Mouse (Mus musculus) hindbrain, postnatal 0 days (tissue): ENCODE measurements around the gene Ypel3. TPM values are rescaled to one million over a fixed set of nuclear protein-coding genes. Genes with fewer than 3 reads are reported as not detected.

Experiments used
- ATAC-seq: fragments of 200-750 bp; cut with Nextera tagmentation; 2 replicates; pipeline ENCODE4 v1.8.0; 2017; ENCODE audit warnings: mild to moderate bottlenecking, moderate TSS enrichment, moderate library complexity
- DNase-seq: peaks from one replicate; pipeline ENCODE4 v3.0.0-alpha.2; 2015; ENCODE audit warnings: low spot score
- H3K27ac ChIP-seq: fragments of 300-500 bp; sonication (generic); 2 replicates; pipeline ENCODE4 v1.5.1; 2014; ENCODE audit warnings: mild to moderate bottlenecking
- H3K27me3 ChIP-seq: fragments of 300-500 bp; sonication (generic); 2 replicates; pipeline ENCODE4 v1.6.1; 2014; ENCODE audit warnings: low read length, mixed read lengths; ENCODE audit not compliant: insufficient read depth
- H3K36me3 ChIP-seq: fragments of 300-500 bp; sonication (generic); 2 replicates; pipeline ENCODE4 v1.6.1; 2014; ENCODE audit warnings: low read length, mixed read lengths; ENCODE audit not compliant: insufficient read depth
- H3K4me1 ChIP-seq: fragments of 300-500 bp; sonication (generic); 2 replicates; pipeline ENCODE4 v1.6.1; 2014; ENCODE audit warnings: antibody characterized with exemption, low read length, mixed read lengths; ENCODE audit not compliant: insufficient read depth
- H3K4me2 ChIP-seq: fragments of 300-500 bp; sonication (generic); 2 replicates; pipeline ENCODE4 v1.6.1; 2014; ENCODE audit warnings: low read depth, mild to moderate bottlenecking, low read length, moderate library complexity, mixed read lengths
- H3K4me3 ChIP-seq: fragments of 300-500 bp; sonication (generic); 2 replicates; pipeline ENCODE4 v1.5.1; 2014; ENCODE audit warnings: low read length
- H3K9ac ChIP-seq: fragments of 300-500 bp; sonication (generic); replicated peaks from 2 replicates; pipeline ENCODE4 v1.6.1; 2014; ENCODE audit warnings: mild to moderate bottlenecking, low read length, moderate library complexity, mixed read lengths
- H3K9me3 ChIP-seq: fragments of 300-500 bp; sonication (generic); 2 replicates; pipeline ENCODE4 v1.6.1; 2016; ENCODE audit warnings: low read length, mixed read lengths
- CTCF ChIP-seq: IDR thresholded peaks from 2 replicates; pipeline ENCODE4 v1.5.1; 2016; ENCODE audit warnings: antibody characterized with exemption, control low read depth, low read depth
- WGBS: fragments of 180-500 bp; shearing (Covaris S2); extraction: QIAGEN DNeasy Blood & Tissue Kit; methylation state at CpG from one replicate; pipeline ENCODE4 v1.1.7; 2014; 5-methylcytosine and 5-hydroxymethylcytosine counted together
- polyA plus RNA-seq: library from polyadenylated mRNA; unstranded; fragments of >200 nt; fragmentation: Nextera tagmentation; extraction: Ambion mirVana; gene quantifications from 2 replicates; pipeline ENCODE4 v1.2.1, GENCODE M21; 2015
- total RNA-seq: library from RNA; depleted of rRNA; stranded (reverse); fragments of >200 nt; gene quantifications from 2 replicates; pipeline ENCODE4 v1.2.3, GENCODE M21; 2014

Ypel3 gene
- total and polyA plus RNA-seq, 2 experiments from 2014 or later: 239 to 240 TPM

DNA sequence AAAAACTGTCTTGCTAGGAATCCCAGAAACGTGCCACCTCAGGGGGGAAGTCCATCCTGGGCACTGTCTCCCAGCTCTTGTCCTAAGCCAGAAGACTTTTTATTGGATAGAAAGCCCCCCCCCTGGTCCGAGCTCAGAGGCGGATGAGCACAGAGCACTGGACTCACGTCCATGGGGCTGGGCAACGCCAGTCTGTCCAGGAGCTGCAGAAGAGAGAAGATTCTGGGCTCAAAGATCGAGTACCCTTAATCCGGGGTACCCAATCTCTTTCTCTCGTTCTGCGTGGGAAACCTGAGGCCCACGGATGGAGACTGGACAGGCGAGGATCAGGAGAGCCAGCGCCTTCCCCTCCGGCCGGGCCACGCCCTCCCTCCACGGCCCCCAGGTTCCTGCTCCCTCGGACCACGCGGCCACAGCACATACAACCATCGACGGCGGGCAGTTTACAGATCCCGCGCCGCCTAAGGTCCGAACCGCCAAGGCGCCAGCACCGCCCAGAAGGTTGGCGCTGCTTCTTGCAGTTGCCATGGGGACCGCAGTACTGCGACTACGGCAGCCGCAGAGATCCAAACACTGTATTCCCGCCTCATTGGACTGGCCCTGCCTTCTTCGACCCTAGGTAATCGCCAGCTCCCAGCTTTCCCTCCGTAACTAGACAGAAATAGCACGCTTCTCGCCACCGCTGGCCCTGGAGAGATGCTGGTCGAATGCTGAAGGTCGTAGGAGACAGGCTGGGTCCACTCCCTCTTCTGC, 32.1 kb downstream of the Ypel3 start:
- DNase-seq (peak; percentile 94), ATAC-seq (peak; percentile 93)
- Histone ChIP-seq H3K9me3 (no peaks in the 10 kb centered on the region), H3K9ac (peak overlapping the region; percentile 56), H3K27me3 (no peaks in the 10 kb centered on the region), H3K36me3 (peaks cover 1% of the 10 kb centered on the region; the same call in 1 of the 2 replicates), H3K4me1 (peaks cover 6% of the 10 kb centered on the region; the same call in 1 of the 2 replicates), H3K4me2 (peak overlapping the region; percentile 67), H3K27ac (peak overlapping the region; percentile 64), H3K4me3 (peak overlapping the region; percentile 52)
- peak; percentile 45 for TF ChIP-seq CTCF
- WGBS: under 1% methylated on average over 39 of the region's 43 CpGs

GRCm38 (mm10) chr7:126809723-126810369, 33.1 kb downstream of the Ypel3 start:
- H3K27me3 ChIP-seq: no peaks in the 10 kb centered on the region
- peaks cover 7% of the 10 kb centered on the region; the same call in 1 of the 2 replicates for H3K4me1 ChIP-seq
- WGBS: 61% methylated on average over 5 of the region's 5 CpGs
- H3K4me3 ChIP-seq: no peak overlapping the region
- ATAC-seq (no peak), DNase-seq (no peak)
- no peaks in the 10 kb centered on the region for H3K36me3 ChIP-seq
- no peak for TF ChIP-seq CTCF
- no peaks in the 10 kb centered on the region for H3K9me3 ChIP-seq
- peak overlapping the region; percentile 64; the same call in 1 of the 2 replicates for H3K27ac ChIP-seq
- H3K9ac ChIP-seq: peak overlapping the region; percentile 56; the same call in 1 of the 2 replicates
- H3K4me2 ChIP-seq: peak overlapping the region; percentile 67

DNA sequence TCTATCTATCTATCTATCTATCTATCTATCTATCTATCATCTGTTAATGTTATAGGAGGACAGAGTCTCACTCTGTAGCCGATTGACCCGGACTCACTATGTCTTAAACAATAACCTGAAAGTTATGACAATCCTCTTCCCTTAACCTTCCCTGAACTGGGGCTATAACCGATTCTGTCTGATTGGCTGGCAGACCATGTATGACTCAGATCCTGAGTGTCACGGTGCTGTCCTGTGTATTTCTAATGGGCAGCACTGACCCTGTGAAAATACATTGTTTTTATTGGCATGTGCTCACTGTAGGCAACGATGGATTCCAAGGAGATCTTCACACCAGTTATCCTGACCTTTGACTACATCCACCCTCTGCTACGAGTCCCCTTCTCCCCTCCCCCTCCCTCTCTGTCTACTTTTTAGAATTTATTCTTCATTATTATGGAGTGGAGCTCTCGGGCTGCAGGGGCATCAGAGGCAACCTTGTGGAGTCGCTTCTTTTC, 39.0 kb downstream of the Ypel3 start:
- H3K4me1 ChIP-seq: peaks cover 7% of the 10 kb centered on the region; the same call in 1 of the 2 replicates
- DNase-seq (no peak), ATAC-seq (no peak)
- H3K27me3 ChIP-seq: no peaks in the 10 kb centered on the region
- no peak overlapping the region for H3K9ac ChIP-seq
- H3K4me2 ChIP-seq: no peak overlapping the region
- H3K36me3 ChIP-seq: no peaks in the 10 kb centered on the region
- no peak overlapping the region for H3K4me3 ChIP-seq
- H3K27ac ChIP-seq: no peak overlapping the region
- no peaks in the 10 kb centered on the region for H3K9me3 ChIP-seq
- 37% methylated on average over 8 of the region's 8 CpGs for WGBS
- no peak for TF ChIP-seq CTCF

DNA sequence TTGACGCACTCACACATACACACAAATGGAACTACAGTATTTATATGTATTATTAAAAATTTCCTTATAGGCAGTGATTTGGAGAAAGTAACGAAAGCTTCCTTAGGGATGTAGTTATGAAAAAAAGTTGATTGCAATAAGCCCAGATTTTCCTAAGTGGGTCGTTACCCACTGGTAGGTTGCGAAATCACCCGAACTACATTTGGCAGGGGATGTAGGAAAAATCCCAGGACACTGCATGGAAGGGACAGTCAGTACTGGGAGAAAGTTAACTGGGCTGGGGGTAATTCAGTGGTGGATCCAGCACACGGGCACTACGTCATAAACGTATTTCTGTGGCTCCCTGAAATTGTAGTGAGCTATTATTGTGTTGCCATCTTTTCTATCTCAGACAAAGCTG, 39.7 kb downstream of the Ypel3 start:
- H3K36me3 ChIP-seq: no peaks in the 10 kb centered on the region
- no peak overlapping the region for H3K9ac ChIP-seq
- no peak overlapping the region for H3K27ac ChIP-seq
- no peak overlapping the region for H3K4me2 ChIP-seq
- WGBS: 73% methylated on average over 8 of the region's 8 CpGs
- no peak overlapping the region for H3K4me3 ChIP-seq
- DNase-seq (no peak), ATAC-seq (no peak)
- no peaks in the 10 kb centered on the region for H3K27me3 ChIP-seq
- TF ChIP-seq CTCF: no peak
- H3K4me1 ChIP-seq: peaks cover 7% of the 10 kb centered on the region; the same call in 1 of the 2 replicates
- no peaks in the 10 kb centered on the region for H3K9me3 ChIP-seq

GRCm38 (mm10) chr7:126817595-126817994, 40.8 kb downstream of the Ypel3 start:
- Histone ChIP-seq H3K4me3 (no peak overlapping the region), H3K4me2 (no peak overlapping the region), H3K27me3 (no peaks in the 10 kb centered on the region), H3K4me1 (peaks cover 14% of the 10 kb centered on the region), H3K36me3 (no peaks in the 10 kb centered on the region), H3K9me3 (no peaks in the 10 kb centered on the region), H3K27ac (no peak overlapping the region), H3K9ac (no peak overlapping the region)
- DNase-seq (no peak), ATAC-seq (no peak)
- 89% methylated on average over 7 of the region's 7 CpGs for WGBS
- no peak for TF ChIP-seq CTCF

- Histone ChIP-seq H3K4me2 (no peak overlapping the region), H3K4me1 (peaks cover 11% of the 10 kb centered on the region), H3K36me3 (no peaks in the 10 kb centered on the region), H3K4me3 (no peak overlapping the region), H3K9me3 (no peaks in the 10 kb centered on the region), H3K9ac (no peak overlapping the region), H3K27me3 (no peaks in the 10 kb centered on the region), H3K27ac (no peak overlapping the region)
- 32% methylated on average over 1 of the region's 1 CpGs for WGBS
- 0 out of 2 replicates have a peak, but pooled peaks have one; percentile 23 for TF ChIP-seq CTCF
- ATAC-seq (no peak), DNase-seq (no peak)
Observed at GRCm38 (mm10) chr7:126818818-126819217, 42.1 kb downstream of the Ypel3 start.
